Mouse (Mus musculus) cerebellum, adult 8-10 months (tissue): ENCODE data around the gene Cyp2j7.
A peak's percentile ranks its signal among the peaks of the same experiment; 100 is the strongest.
"Not testable (repeated sequence)": the region's sequence is repeated elsewhere in the genome, so short reads cannot be mapped to it uniquely, and the experiment has no call there.

Source experiments
- DNase-seq: peaks from one replicate; pipeline ENCODE4 v3.0.0; 2022

The Cyp2j7 gene

GRCm38 (mm10) chr4:96236559-96236958 is at the start of gene Cyp2j7:
Gene Cyp2j7, minus strand, starts transcription at chr4:96236659.
- no peak for DNase-seq

- DNase-seq: not testable (repeated sequence)
These were observed 40.4 kb upstream of the Cyp2j7 start for GRCm38 (mm10) chr4:96276896-96277295.

DNA sequence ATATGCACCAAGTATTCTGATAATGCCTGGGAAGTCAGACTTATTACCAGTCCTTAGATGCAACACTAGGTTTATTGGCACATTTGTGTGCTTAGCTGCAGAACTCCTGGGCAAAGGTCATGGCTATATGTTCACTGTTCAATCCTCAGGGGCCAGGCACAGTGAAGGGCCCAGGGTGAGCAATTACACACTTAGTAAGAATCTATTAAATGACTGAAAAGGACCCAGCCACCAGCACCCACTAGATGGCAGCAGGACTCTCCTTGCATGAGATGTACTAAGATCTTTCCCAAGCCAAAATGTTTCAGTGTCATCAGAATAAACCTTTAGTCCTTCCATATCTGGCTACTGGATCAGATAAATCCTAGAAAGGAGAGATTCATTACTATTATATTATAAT is 37.4 kb upstream of the Cyp2j7 start:
- DNase-seq: peak; percentile 8

- DNase-seq: no peak
These were observed 39.8 kb downstream of the Cyp2j7 start for GRCm38 (mm10) chr4:96196701-96197100.

GRCm38 (mm10) chr4:96189321-96189720 is 47.1 kb downstream of the Cyp2j7 start:
- DNase-seq: not testable (repeated sequence)

- DNase-seq: not testable (repeated sequence)
These were observed 47.8 kb downstream of the Cyp2j7 start for GRCm38 (mm10) chr4:96188671-96189070.

DNA sequence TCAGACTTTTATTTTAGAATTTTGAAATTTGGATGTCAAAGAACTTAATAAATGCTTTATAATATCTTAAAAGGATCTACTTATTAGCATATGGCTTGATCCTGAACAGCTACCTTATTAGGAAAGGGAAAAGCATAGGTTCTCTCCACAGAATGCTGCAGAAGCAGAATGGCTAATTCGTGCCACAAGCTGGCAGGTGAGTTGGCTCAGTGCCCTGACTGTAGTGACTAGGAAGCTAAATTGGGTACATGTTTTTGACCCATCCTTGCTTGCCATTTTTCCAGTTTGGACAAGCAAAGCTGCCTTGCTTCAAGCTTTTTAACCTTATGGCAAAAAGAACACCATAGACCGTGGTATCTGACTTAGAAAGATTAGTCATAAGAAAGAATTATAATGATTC is 48.3 kb downstream of the Cyp2j7 start:
- not testable (repeated sequence) for DNase-seq

GRCm38 (mm10) chr4:96184716-96185115 is 51.7 kb downstream of the Cyp2j7 start:
- DNase-seq: not testable (repeated sequence)

DNA sequence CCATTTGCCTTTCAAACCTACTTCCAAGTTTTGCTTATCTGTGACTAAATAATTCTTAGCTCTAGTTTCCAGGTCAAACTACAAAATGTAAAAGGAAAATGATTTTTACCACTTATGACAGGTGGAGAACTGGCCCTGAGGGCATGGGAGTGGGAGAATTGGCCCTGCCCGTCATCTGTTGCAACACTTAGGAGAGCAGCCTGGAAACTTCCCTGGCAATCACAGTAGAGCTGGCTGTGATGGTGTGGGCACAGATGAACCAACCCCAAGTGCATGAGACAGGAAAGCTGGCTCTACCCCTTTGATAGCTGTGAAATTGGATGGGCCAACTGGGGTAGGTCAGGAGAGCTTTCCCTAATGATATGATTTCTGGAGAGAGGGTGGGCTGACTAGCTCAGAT is 73.6 kb downstream of the Cyp2j7 start:
- DNase-seq: no peak

DNA sequence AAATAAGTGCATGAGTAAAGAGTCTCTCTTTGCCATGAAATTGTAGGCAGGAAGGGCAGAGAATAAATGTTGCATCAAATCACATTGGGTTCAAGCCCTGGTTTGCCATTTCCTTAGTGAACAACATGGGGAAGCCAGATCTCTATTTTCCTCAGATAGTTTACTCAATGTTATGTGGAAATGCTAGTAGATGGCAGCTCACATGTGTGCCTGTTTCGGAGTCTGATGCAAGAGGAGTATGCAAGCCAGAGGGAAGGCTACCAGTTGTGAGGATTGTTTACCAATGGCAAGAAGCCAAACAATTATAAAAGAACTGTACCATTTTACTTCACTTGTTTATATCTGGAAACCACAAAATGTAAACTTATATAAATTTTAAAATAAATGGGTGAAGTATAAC is 74.9 kb downstream of the Cyp2j7 start:
- no peak for DNase-seq
